Mouse (Mus musculus) layer of hippocampus, postnatal 10 days (tissue): ENCODE results near the gene Nckipsd. TPM values are rescaled to one million over a fixed set of nuclear protein-coding genes. Genes with fewer than 3 reads are reported as not detected.

ENCODE experiments used
- DNase-seq, 2 experiments: peaks; one replicate each; pipeline ENCODE4 v3.0.0; 2021; ENCODE audit warnings: low spot score in 2 of 2
- long read RNA-seq: library from polyadenylated mRNA; stranded (forward); transcript quantifications from one replicate; pipeline ENCODE4 v2.0.0, GENCODE M21; 2023
- total RNA-seq, 2 experiments: library from RNA; stranded (reverse); gene quantifications; 2 replicates each; pipeline ENCODE4 v1.2.3; 2021

Nckipsd gene
- total RNA-seq = 10 to 100 TPM; 40.7 to 43.4 TPM
- long read RNA-seq, transcript Nckipsd-201 (13 exons, 3,360 nt) = major isoform, 20 of 35 reads
- long read RNA-seq, partial matches to known transcripts = 3 of 35 reads
- long read RNA-seq, other reads (novel, unspliced or antisense) = 12 of 35 reads

DNA sequence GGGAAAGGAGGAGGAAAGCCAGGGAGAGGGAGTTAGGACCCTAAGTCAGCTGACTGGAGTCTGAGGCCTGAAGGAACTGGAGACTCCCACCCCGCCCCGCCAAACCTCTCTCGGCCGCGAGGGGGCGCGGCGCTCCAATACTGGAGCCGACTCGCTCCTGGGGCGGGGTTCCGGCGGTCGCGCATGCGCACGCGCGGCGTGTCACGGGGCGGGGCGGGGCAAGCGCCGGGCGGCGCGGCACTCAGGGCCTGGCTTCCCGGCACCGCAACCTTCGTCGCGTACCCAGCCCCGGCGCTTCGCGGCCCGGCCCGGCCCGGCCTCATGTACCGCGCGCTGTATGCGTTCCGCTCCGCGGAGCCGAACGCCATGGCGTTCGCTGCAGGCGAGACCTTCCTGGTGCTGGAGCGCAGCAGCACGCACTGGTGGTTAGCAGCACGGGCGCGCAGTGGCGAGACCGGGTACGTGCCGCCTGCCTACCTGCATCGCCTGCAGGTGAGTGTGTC is at the start of gene Nckipsd:
Gene Nckipsd (plus strand): TSS at position 206 of the 503 bp plus-strand sequence.
- peak; percentile 97 to 98 for DNase-seq

- no peak for DNase-seq
These were observed 49.0 kb upstream of the Nckipsd start for GRCm38 (mm10) chr9:108759121-108759520.

DNA sequence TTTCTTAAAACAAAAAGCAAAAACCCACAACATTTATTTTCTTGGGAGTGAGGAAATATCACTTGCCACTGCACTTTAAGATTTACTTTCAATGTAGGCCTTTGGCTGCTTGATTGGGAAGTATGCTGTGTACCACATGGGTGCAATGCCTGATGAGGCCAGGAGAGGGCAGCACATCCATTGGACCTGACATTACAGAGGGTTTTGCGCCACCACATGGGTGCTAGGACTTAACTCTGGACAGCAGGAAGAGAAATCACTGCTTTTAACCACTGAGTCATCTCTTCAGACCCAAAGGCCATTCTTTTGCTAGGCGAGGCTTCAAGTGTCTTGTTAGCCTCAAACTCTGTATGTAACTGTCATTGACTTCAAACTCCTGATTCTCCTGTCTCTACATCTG is 48.4 kb upstream of the Nckipsd start:
- DNase-seq = peak in 1 of 2 experiments; percentile 37

- DNase-seq = no peak
These were observed 46.6 kb upstream of the Nckipsd start for GRCm38 (mm10) chr9:108761561-108761960.

GRCm38 (mm10) chr9:108764971-108765370 is 43.2 kb upstream of the Nckipsd start:
- DNase-seq = no peak

DNA sequence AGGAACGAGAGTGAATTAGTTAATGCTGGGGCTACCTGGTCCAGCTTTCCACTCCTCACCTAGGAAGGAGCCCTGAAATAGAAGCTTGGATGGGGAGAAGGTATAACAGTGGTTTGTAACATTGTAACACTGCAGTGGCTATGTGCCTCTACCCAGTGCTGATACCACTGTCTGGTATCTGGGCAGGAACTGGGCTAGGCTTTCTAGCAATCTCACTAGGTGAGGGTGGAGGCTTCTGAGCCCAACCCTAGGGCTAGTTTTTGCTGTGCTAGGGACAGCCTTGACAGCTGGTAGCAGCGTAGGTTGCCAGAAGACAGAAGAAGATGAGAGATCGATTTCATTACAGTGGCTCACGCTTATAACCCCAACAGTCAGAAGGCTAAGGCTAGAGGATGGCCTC is 31.6 kb upstream of the Nckipsd start:
- DNase-seq = no peak

- DNase-seq = no peak
These were observed 30.9 kb upstream of the Nckipsd start for GRCm38 (mm10) chr9:108777276-108777675.

GRCm38 (mm10) chr9:108780959-108781358 is 27.2 kb upstream of the Nckipsd start:
- no peak for DNase-seq

- DNase-seq = no peak
These were observed 26.3 kb upstream of the Nckipsd start for GRCm38 (mm10) chr9:108781891-108782290.

DNA sequence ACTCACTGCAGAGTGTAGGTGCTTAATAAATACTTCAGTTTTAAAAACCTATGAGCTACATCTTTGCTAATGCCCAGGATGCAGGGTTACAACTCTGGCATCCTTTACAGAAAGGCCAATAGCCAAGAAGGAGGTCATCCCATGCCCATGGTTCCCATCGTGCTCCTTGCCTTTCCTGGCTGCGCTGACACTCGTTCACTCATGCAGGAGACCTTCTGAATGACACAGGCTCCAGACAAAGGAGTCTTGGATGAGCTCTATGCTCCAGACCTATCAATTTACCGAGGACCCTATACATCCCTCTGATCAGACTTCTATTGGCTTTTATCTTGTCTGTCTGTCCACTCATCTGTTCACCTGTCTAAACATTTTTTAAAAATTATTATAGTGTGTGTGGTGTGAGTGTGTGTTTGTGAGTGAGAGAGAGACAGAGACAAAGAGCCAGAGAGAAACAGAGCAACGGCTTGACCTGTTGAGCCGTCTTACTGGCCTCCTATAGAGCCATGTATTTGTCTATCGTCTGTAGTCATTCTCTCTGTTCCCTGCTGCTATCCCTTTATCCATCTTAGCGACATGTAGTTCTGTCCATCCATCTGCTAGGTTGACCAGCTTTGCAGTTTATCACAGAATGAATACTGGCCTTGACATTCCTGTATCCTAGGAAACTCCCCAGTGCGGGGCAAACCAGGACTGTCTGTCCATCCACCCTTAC is 25.2 kb upstream of the Nckipsd start:
- DNase-seq = no peak

- peak; percentile 97 to 99 for DNase-seq
These were observed 24.4 kb upstream of the Nckipsd start, which contains the start of gene Ip6k2 for GRCm38 (mm10) chr9:108783548-108784463. Gene Ip6k2 (plus strand): TSS chr9:108783796.

- no peak for DNase-seq
These were observed 22.8 kb upstream of the Nckipsd start for GRCm38 (mm10) chr9:108785416-108785815.

DNA sequence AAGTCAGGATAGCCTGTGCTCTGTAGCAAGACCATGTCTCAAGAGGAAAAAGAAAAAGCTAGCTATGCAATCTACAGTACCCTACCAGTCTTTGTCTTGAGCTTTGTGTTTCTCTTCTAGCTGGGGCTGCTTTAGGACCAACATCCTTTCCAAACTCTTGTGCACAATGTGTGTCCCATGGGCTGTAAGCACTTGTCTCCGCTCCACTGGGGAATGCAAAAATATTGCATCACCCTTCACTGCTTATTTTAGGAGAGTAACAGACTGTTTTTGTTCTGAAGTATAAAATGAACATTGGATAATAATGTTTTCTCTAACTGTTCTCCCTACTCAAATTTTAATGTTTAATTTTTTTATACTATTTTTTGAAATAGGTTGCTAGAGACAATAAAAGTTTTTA is 21.7 kb upstream of the Nckipsd start:
- DNase-seq = no peak

DNA sequence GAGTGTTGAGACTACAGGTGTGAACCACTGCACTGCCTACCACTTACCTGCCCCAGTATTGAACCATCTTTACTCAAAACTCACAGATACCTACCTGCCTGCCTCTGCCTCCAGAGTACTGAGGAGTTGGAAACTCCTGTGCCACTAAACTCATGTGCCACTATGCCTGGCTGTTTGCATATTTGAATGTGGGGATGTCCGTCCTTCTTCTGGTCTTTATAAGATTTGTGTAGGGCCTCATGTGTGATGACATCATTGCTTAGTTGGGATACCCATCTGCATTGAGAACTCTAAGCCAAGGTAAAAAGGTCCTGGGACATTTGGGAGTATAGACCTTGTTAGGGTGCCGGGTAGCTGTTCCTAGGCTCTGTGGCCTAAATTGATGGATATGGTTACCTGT is 21.1 kb upstream of the Nckipsd start:
- no peak for DNase-seq

DNA sequence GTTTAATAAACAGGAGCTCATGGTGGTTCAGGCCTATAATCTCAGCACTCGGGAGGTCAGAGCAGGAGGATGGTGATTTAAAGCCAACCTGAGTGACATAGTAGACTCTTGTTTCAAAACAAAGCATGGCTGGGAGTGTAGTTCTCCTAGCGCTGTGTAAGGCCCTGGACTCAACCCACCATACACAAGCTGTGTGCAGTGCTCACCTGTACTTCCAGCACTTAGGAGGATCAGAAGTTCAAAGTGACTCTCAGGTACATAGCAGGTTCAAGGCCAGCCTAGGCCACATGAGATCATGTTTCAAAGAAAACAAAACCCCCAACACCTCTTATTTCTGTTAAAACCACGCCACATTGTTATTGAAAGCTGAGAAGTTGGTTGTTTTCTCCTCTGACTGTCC is 19.5 kb upstream of the Nckipsd start:
- no peak for DNase-seq

GRCm38 (mm10) chr9:108792307-108792706 is 15.9 kb upstream of the Nckipsd start:
- no peak for DNase-seq

GRCm38 (mm10) chr9:108792730-108793129 is 15.4 kb upstream of the Nckipsd start:
- DNase-seq = no peak

DNA sequence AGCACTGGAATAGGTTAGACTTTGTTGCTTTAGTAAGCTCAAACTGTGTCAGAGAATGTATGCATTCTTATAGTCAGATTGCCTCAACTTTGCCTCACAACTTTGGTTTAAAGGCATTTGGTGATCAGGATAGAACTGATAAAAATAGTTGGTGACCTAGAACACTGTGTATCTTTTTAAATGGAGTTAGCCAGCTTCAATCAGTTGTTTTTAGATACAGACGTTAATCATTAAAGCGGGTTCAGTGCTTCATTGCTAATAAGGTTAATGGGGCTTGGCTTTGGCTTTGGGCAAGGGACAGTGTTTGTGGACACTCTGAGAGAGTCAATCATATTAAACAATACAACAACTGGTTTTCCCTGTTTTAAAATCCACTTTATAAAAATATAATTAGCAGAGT is 12.9 kb upstream of the Nckipsd start:
- no peak for DNase-seq

DNA sequence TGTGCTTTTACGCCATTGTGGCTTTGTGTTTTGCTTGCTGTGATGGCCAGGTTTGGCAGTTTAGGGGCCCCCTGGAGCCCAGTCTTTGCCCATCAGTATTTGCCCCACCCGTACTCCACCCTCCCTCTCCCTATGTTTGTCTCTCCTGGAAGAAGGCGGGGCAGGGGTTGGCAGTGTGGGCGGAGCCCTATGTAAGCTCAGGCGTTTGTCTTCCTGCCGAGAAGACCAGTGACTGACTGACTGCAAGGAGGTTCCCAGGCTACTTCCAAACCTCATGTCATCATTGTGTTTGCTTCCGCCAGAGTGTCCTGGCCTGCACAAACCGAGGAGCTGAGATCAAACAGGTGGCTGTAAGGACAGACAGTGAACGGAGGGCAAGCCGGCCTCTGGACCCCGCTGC is 12.4 kb upstream of the Nckipsd start:
- DNase-seq = no peak

DNA sequence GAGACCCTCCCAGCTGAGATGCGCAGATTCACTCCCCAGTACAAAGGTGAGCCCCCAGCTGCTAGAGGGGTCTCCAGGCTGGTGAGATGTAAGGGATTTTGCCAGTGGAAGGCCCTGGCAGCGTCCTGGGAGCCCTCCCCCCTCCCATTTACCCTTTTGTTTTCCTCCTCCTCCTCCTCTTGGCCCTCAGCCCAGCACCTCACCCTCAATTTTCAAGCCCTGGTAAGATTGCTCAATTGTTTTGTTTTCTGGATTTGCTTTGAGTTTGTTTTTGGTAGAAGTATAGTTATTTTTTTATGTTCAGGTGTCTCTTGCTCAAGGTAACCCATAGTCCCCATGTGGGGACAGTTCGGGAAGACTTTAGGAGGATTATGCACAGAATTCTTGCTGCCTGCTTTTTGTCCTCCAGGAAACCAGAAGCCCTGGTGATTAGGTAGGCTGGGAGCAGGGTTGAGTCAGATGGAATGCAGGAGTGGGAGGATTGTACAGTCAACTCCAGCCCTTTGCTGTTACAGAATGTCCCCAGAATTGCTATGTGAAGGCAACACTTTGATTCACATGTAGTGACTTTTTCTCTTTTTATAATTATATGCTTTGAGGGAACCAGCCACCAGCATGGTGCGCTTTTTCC is 11.7 kb upstream of the Nckipsd start:
- no peak for DNase-seq

DNA sequence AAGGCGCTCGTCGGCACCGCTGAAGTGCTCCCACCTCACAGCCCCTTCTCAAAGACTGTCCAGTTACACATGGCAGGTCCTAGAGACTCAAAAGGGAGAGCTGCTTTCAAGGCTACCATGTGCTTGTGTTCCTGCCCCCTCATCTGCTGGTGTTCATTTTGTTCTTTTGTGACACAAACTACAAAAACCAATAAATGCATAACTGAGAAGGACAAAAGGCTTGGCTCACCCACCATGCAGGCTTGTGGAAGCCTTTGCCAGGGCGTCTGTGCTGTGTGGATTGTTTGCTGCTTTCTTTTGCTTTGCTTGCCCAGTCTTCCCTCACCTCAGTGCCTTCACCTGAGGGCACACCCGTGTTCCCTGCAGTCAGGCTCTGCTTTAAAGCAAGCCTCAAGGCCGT is 10.7 kb upstream of the Nckipsd start:
- DNase-seq = no peak
